Mouse (Mus musculus): ENCODE measurements around the gene Tnip1.
"Not testable (repeated sequence)": the region's sequence is repeated elsewhere in the genome, so short reads cannot be mapped to it uniquely, and the experiment has no call there.

Tnip1 gene

GRCm38 (mm10) chr11:54972049-54972723 is 9.5 kb upstream of the Tnip1 start:
- DNase-seq (ENCODE audit: inconsistent ontology term): no peak

DNA sequence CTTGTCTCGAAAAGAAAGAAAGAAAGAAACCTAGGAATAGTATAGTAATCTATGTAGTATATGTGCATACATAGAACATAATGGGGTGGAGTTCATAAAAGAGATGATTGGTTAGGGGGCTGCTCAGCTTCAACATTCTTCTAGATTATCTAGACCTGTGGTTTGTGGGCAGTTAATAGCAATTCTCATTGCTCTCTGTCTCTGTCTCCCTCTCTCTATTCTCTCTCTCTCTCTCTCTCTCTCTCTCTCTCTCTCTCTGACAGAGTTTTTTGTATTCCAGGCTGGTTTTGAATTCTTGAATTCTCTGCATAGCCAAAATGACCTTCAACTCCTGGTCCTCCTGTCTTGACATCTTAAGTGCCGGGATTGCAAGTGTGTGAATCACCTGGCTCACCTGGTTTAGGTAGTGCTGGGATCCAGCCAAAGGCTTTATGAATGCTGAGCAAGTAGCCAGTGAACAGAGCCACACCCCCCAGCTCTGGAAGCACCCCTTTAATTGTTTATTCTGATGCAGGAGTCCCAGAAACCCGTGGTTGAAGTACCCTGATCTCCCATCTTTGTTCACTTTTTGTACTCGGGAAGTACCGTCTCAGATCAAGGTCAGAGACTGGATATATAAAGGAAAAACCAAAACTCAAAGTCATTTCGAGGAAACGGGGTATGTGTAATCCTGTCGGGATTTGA is 8.8 kb upstream of the Tnip1 start:
- no peak for DNase-seq (ENCODE audit: inconsistent ontology term)

- no peak for DNase-seq (ENCODE audit: inconsistent ontology term)
Measured at GRCm38 (mm10) chr11:54965234-54965633, 2.5 kb upstream of the Tnip1 start.

DNA sequence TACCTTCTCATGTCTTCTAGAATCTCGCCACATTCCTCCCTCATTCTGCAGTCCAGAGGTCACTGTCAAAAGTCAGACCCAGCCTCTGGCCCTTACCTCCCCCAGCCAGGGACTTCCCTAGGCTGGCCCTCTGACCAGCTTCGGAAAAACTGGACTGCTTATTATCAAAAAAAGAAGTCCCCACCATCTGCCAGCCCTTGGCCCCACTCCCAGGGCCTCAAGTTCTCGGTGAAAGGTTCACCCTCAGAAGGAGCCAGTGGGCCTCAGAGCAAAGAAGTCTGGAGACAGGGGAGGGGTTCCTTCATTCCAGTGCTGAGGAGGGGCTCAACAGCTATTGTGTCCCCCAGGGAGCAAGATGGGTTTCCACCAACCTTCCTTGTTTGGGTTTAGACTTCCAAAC is 796 bp downstream of the Tnip1 start:
- no peak for DNase-seq (ENCODE audit: inconsistent ontology term)

DNA sequence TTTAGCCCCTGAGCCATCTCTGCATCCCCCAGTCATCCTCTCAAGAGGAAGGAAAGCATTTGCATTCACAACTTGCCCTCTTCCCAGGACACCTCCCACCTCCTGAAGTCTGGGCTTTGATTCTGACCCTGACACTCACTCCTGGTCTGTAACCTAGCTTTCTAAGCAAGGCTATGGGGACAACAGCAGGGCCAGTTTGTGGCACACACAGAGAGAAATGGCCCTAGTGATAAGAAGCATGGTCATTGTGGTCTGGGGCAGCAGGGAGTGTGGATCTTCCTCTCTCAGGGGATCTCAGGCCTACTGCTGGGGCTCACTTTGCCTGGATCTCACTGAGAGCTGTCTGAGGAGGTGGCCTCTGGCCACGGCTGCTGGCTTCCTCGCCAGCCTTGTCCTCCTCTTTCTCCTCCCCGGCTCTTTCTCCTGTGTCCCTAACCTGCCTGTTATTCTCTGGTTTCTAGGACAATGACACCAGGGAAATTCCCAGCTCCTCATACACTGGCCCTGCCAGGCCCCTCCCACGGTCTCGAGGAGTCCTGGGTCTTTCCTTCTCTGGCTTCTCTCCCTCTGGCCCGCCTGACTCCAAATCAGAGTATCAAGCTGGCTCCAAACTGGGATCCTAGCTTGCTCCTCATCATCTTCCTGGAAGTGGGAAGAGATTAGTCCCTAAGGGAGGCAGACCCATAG is 1.4 kb downstream of the Tnip1 start:
- no peak for DNase-seq (ENCODE audit: inconsistent ontology term)

DNA sequence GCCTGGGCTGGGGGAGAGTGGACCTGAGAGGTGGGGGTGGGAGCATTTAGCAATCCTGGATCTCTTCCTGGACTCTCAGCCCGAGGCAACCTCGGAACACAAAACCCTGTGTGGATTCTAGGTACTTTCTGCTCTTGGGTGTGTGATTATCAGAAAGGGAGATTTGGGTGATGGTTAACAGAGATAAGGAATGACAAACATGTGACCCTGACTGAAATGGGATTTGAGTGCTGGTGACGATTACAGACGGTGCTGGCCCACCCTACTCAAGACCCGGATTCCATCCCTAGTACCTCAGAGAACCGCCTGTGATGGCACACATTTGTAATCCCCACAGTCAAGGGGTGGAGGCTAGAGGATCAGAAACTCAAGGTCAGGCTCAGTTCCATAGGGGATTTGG is 2.5 kb downstream of the Tnip1 start:
- no peak for DNase-seq (ENCODE audit: inconsistent ontology term)

- DNase-seq (ENCODE audit: inconsistent ontology term): no peak
Measured at GRCm38 (mm10) chr11:54958571-54959073, 4.1 kb downstream of the Tnip1 start.

DNA sequence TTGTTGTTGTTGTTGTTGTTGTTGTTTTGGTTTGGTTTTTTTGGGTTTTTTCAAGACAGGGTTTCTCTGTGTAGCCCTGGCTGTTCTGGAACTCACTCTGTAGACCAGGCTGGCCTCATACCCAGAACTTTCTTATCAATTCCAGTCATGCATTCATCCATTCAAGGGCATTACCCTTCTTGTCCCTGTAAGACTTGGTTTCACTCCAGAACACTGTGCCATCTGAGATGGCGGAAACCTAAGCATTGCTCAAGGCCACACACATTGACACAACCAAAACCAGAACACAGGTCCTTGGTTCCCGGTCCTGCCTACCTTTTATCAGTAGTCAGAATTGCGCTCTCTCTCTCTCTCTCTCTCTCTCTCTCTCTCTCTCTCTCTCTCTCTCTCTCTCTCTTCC is 5.0 kb downstream of the Tnip1 start:
- DNase-seq (ENCODE audit: inconsistent ontology term): not testable (repeated sequence)

- DNase-seq (ENCODE audit: inconsistent ontology term): no peak
Measured at GRCm38 (mm10) chr11:54956912-54957311, 5.8 kb downstream of the Tnip1 start.

- peak; percentile 98 for DNase-seq (ENCODE audit: inconsistent ontology term)
Measured at GRCm38 (mm10) chr11:54955735-54956480, 6.8 kb downstream of the Tnip1 start.

GRCm38 (mm10) chr11:54955400-54955734 is 7.3 kb downstream of the Tnip1 start:
- DNase-seq (ENCODE audit: inconsistent ontology term): not testable (repeated sequence)

GRCm38 (mm10) chr11:54954716-54955115 is 8.0 kb downstream of the Tnip1 start:
- no peak for DNase-seq (ENCODE audit: inconsistent ontology term)

GRCm38 (mm10) chr11:54953993-54954446 is 8.7 kb downstream of the Tnip1 start:
- peak; percentile 68 for DNase-seq (ENCODE audit: inconsistent ontology term)

DNA sequence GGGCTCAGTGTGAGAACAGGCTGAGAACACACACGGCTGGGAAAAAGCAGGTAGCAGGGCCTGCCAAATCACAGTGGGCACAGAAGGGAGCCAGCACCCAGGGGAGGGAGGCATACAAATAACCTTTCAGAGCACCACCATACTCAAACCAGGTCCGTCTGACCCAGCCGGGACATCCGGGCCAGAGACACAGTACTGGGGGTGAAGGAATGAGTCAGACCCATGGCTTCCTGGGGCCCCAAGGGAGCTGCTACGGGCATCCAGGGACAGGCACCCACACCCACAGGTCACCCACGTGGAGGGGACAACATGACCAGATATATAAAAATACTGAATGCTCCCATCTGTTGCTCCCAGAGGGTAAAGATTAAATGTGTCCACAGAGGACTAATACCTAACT is 10.1 kb downstream of the Tnip1 start:
- DNase-seq (ENCODE audit: inconsistent ontology term): no peak

GRCm38 (mm10) chr11:54950684-54951083 is 12.0 kb downstream of the Tnip1 start:
- no peak for DNase-seq (ENCODE audit: inconsistent ontology term)

DNA sequence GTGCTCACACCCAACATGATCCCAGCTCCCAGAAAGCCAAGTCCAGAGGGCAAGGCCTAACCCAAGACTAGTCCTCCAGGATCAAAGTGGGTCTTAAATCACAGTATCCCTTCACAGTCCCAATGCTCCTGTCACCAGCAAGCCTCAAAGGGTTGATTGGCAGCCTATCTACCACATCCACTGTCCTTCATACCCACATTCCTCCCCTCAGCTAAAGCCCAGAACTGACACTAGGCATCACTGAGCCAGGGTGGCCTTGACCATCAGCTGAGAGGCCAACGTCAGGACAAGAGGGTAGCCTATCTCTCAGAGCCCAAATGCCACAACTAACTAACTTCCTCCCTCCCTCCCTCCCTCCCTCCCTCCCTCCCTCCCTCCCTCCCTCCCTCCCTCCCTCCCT is 13.0 kb downstream of the Tnip1 start:
- DNase-seq (ENCODE audit: inconsistent ontology term): no peak

GRCm38 (mm10) chr11:54944702-54945101 is 18.0 kb downstream of the Tnip1 start:
- no peak for DNase-seq (ENCODE audit: inconsistent ontology term)

GRCm38 (mm10) chr11:54940056-54940455 is 22.7 kb downstream of the Tnip1 start:
- peak; percentile 48 for DNase-seq (ENCODE audit: inconsistent ontology term)

- DNase-seq (ENCODE audit: inconsistent ontology term): no peak
Measured at GRCm38 (mm10) chr11:54939501-54939900, 23.2 kb downstream of the Tnip1 start.

- DNase-seq (ENCODE audit: inconsistent ontology term): no peak
Measured at GRCm38 (mm10) chr11:54936771-54937140, 26.0 kb downstream of the Tnip1 start.

DNA sequence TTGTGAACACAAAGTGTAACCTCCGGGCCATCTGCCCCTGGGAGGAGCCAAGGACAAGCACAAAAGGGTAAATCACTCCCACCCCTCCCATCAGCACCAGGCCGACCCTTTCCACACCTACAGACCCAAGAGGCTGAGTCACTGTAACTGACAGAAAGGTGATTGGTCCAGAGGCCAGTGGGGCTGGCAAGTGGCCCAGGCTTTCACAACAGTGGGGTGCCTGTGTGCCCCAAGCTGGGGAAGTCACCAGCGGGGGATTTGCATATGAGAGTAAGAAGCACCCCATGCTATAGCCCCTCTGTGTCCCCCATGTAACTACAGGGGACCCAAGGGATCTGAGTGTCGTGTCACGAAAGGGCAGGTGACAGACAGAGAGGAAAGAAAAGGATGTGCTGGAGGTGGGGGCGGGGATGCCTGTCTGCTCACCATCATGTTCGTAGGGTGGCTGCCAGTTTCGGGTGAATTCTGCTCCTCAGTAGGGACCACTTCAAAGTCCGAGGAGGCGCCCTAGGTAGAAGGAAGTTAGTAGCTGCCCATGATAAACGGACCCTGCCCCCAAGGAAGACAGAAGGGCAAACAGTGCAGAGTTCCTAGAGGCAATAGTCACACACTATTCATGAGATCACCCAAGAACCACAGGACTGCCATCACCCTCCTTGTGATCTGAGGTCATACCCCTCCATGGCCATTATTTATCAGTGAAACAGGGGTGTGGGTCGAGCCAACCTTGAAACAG is 26.5 kb downstream of the Tnip1 start:
- peak; percentile 81 for DNase-seq (ENCODE audit: inconsistent ontology term)

All from Muller cell, postnatal 12 days (primary cell).